Mouse (Mus musculus) kidney, adult 2 months (tissue): ENCODE data around the gene Arxes2. TPM values are rescaled to one million over a fixed set of nuclear protein-coding genes. Genes with fewer than 3 reads are reported as not detected.
A peak's percentile ranks its signal among the peaks of the same experiment; 100 is the strongest.
"Not testable (repeated sequence)": the region's sequence is repeated elsewhere in the genome, so short reads cannot be mapped to it uniquely, and the experiment has no call there.

Experiments
- DNase-seq: peaks from one replicate; pipeline ENCODE4 v3.0.0; 2021
- H3K27ac ChIP-seq: fragments of 200-500 bp; 2 replicates; pipeline ENCODE4 v1.5.1; 2012; ENCODE audit warnings: low read depth, low read length, control low read depth, inconsistent platforms; ENCODE audit not compliant: insufficient read depth
- H3K27me3 ChIP-seq: fragments of 200-500 bp; replicated peaks from 2 replicates; pipeline ENCODE4 v1.6.1; 2012; ENCODE audit warnings: mild to moderate bottlenecking, moderate library complexity, low read length, inconsistent platforms; ENCODE audit not compliant: control insufficient read depth, insufficient read depth
- H3K36me3 ChIP-seq: fragments of 200-500 bp; 2 replicates; pipeline ENCODE4 v1.6.1; 2012; ENCODE audit warnings: mild to moderate bottlenecking, moderate library complexity, low read length, inconsistent platforms; ENCODE audit not compliant: control insufficient read depth, insufficient read depth
- H3K4me1 ChIP-seq: fragments of 200-500 bp; 2 replicates; pipeline ENCODE4 v1.6.1; 2011; ENCODE audit warnings: low read length; ENCODE audit not compliant: control insufficient read depth, insufficient read depth
- H3K4me3 ChIP-seq: fragments of 200-500 bp; 2 replicates; pipeline ENCODE4 v1.5.1; 2011; ENCODE audit warnings: mild to moderate bottlenecking, low read depth, low read length, control low read depth; ENCODE audit not compliant: insufficient read depth
- CTCF ChIP-seq: fragments of 200-500 bp; conservative IDR thresholded peaks from 2 replicates; pipeline ENCODE4 v1.5.1; 2011; ENCODE audit warnings: low read depth, mild to moderate bottlenecking, control low read depth, low read length, moderate library complexity, mixed read lengths; ENCODE audit not compliant: insufficient read depth, insufficient read length
- POLR2A ChIP-seq: fragments of 200-500 bp; IDR thresholded peaks from one replicate; pipeline ENCODE4 v1.6.1; 2011; ENCODE audit warnings: low read depth, low read length, control low read depth
- WGBS: fragments of 180-500 bp; shearing (Covaris S2); methylation state at CpG from one replicate; pipeline ENCODE4 v1.1.7; 2018; 5-methylcytosine and 5-hydroxymethylcytosine counted together
- polyA plus RNA-seq: library from polyadenylated mRNA; depleted of rRNA; stranded (reverse); fragments of >200 nt; gene quantifications from 2 replicates; pipeline ENCODE4 v1.2.3, GENCODE M21; 2012; rRNA removed

Arxes2 gene
- 5.1 and 6.3 TPM in 2 replicates for polyA plus RNA-seq

- DNase-seq = peak; percentile 2
- H3K27me3 ChIP-seq, H3K4me3 ChIP-seq, H3K36me3 ChIP-seq, H3K4me1 ChIP-seq, H3K27ac ChIP-seq: not testable (repeated sequence)
- no CpG with 5 or more reads among the region's 39 CpGs for WGBS
Measured at GRCm38 (mm10) chrX:135993664-135994119, at the start of gene Arxes2. Gene Arxes2 (plus strand): TSS chrX:135993824.

GRCm38 (mm10) chrX:135948699-135949437 lies 44.8 kb upstream of the Arxes2 start:
- H3K27me3 ChIP-seq = no peaks in the 10 kb centered on the region
- DNase-seq = no peak
- H3K36me3 ChIP-seq = no peaks in the 10 kb centered on the region
- no peaks in the 10 kb centered on the region for H3K4me1 ChIP-seq
- no peak overlapping the region for H3K4me3 ChIP-seq
- 90% methylated on average over 1 of the region's 1 CpGs for WGBS
- no peak overlapping the region for H3K27ac ChIP-seq
- TF ChIP-seq POLR2A = no peak
- no peak for TF ChIP-seq CTCF

- no peak for DNase-seq
- Histone ChIP-seq H3K4me3 (no peak overlapping the region), H3K4me1 (no peaks in the 10 kb centered on the region), H3K27ac (no peak overlapping the region), H3K36me3 (no peaks in the 10 kb centered on the region), H3K27me3 (no peaks in the 10 kb centered on the region)
- no peak for TF ChIP-seq CTCF
- TF ChIP-seq POLR2A = no peak
- WGBS = 71% methylated on average over 1 of the region's 1 CpGs
Measured at GRCm38 (mm10) chrX:135956988-135957690, 36.5 kb upstream of the Arxes2 start.

- H3K4me1 ChIP-seq = no peaks in the 10 kb centered on the region
- H3K27ac ChIP-seq = no peak overlapping the region
- no peak overlapping the region for H3K4me3 ChIP-seq
- DNase-seq = no peak
- WGBS = 93% methylated on average over 2 of the region's 2 CpGs
- H3K27me3 ChIP-seq = no peaks in the 10 kb centered on the region
- no peaks in the 10 kb centered on the region for H3K36me3 ChIP-seq
- TF ChIP-seq CTCF (no peak), POLR2A (no peak)
Measured at GRCm38 (mm10) chrX:135957691-135958081, 35.9 kb upstream of the Arxes2 start.

- H3K27me3 ChIP-seq = no peaks in the 10 kb centered on the region
- no peak overlapping the region for H3K27ac ChIP-seq
- no peaks in the 10 kb centered on the region for H3K4me1 ChIP-seq
- H3K36me3 ChIP-seq = no peaks in the 10 kb centered on the region
- no peak for DNase-seq
- no peak for TF ChIP-seq POLR2A
- no peak for TF ChIP-seq CTCF
- WGBS = 83% methylated on average over 7 of the region's 7 CpGs
- H3K4me3 ChIP-seq = no peak overlapping the region
Measured at GRCm38 (mm10) chrX:135958589-135959225, 34.9 kb upstream of the Arxes2 start.

- no peak overlapping the region for H3K4me3 ChIP-seq
- no peaks in the 10 kb centered on the region for H3K36me3 ChIP-seq
- H3K4me1 ChIP-seq = no peaks in the 10 kb centered on the region
- no peak overlapping the region for H3K27ac ChIP-seq
- no peaks in the 10 kb centered on the region for H3K27me3 ChIP-seq
- no peak for DNase-seq
- TF ChIP-seq CTCF (no peak), POLR2A (no peak)
- 83% methylated on average over 4 of the region's 4 CpGs for WGBS
Measured at GRCm38 (mm10) chrX:135959536-135959935, 34.1 kb upstream of the Arxes2 start.

- no peak for TF ChIP-seq POLR2A
- TF ChIP-seq CTCF = no peak
- DNase-seq = no peak
- Histone ChIP-seq H3K4me1 (no peaks in the 10 kb centered on the region), H3K4me3 (no peak overlapping the region), H3K27ac (no peak overlapping the region), H3K36me3 (no peaks in the 10 kb centered on the region), H3K27me3 (no peaks in the 10 kb centered on the region)
- 81% methylated on average over 2 of the region's 2 CpGs for WGBS
Measured at GRCm38 (mm10) chrX:135962342-135962741, 31.3 kb upstream of the Arxes2 start.
